Mouse (Mus musculus) C2C12 (cell line): Measurements from ENCODE around the gene Olfr112. TPM values are rescaled to one million over a fixed set of nuclear protein-coding genes. Genes with fewer than 3 reads are reported as not detected.
"Not testable (repeated sequence)": the region's sequence is repeated elsewhere in the genome, so short reads cannot be mapped to it uniquely, and the experiment has no call there.

Experiments
- H3K27me3 ChIP-seq: one replicate; pipeline ENCODE4 v1.6.1; 2011; ENCODE audit not compliant: control insufficient read depth, insufficient read depth, insufficient read length
- H3K36me3 ChIP-seq: one replicate; pipeline ENCODE4 v1.6.1; 2011; ENCODE audit not compliant: control insufficient read depth, insufficient read depth
- H3K4me3 ChIP-seq: one replicate; pipeline ENCODE4 v1.5.1; 2011; ENCODE audit warnings: mild to moderate bottlenecking, control low read depth; ENCODE audit not compliant: poor library complexity, insufficient read depth, severe bottlenecking
- H3K79me2 ChIP-seq: one replicate; pipeline ENCODE4 v1.6.1; 2011; ENCODE audit not compliant: control insufficient read depth, insufficient read depth
- H3K79me3 ChIP-seq: one replicate; pipeline ENCODE4 v1.6.1; 2011; ENCODE audit warnings: low read depth, control low read depth
- H3ac ChIP-seq: one replicate; pipeline ENCODE3; 2011; ENCODE audit warnings: low read depth; ENCODE audit not compliant: control insufficient read depth, insufficient read length
- CEBPB ChIP-seq: IDR thresholded peaks from one replicate; pipeline ENCODE4 v1.6.1; 2011; ENCODE audit warnings: low read depth, mild to moderate bottlenecking, control low read depth, moderate library complexity
- CTCF ChIP-seq: IDR thresholded peaks from one replicate; pipeline ENCODE4 v1.5.1; 2011; ENCODE audit not compliant: control insufficient read depth, insufficient read depth, insufficient read length
- FOSL1 ChIP-seq: IDR thresholded peaks from one replicate; pipeline ENCODE4 v1.8.0; 2011; ENCODE audit warnings: mild to moderate bottlenecking, low read length; ENCODE audit not compliant: poor library complexity, insufficient read depth, severe bottlenecking
- MAX ChIP-seq: IDR thresholded peaks from one replicate; pipeline ENCODE4 v1.6.1; 2011; ENCODE audit warnings: mild to moderate bottlenecking, control low read depth
- MYOD1 ChIP-seq: IDR thresholded peaks from one replicate; pipeline ENCODE4 v1.6.1; 2011; ENCODE audit warnings: low read depth; ENCODE audit not compliant: control insufficient read depth, insufficient read length
- MYOG ChIP-seq: IDR thresholded peaks from one replicate; pipeline ENCODE4 v1.6.1; 2011; ENCODE audit not compliant: control insufficient read depth, insufficient read length; ENCODE audit errors: extremely low read depth
- USF1 ChIP-seq: IDR thresholded peaks from one replicate; pipeline ENCODE4 v1.6.1; 2011; ENCODE audit warnings: low read depth, mild to moderate bottlenecking, control low read depth, moderate library complexity
- polyA plus RNA-seq: library from polyadenylated mRNA; unstranded; fragments of >200 nt; fragmentation: generic; extraction: Trizol; gene quantifications from one replicate; pipeline ENCODE4 v1.2.1, GENCODE M21; 2012; ENCODE audit warnings: missing spikeins

Gene Olfr112
- polyA plus RNA-seq, 1 experiment, result not detected

DNA sequence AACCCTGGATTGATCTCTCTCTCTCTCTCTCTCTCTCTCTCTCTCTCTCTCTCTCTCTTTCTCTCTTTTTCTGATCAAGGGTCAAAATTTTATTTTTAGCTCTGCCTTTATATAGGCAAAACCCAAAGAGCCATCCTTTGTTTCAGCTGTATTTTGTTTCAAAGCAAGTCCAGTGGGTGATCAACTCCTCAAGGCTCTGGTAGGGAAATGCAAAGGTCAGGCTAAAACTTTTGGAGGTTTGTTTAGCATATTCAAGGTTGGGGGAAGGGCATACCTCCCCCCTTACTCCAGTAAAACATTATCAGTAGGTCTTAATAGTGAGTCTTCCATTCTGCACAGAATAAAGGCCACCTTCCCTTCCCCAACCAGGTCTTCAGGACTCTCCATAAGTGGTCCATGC is 34.1 kb downstream of the Olfr112 start:
- H3K79me2 ChIP-seq, result no peaks in the 10 kb centered on the region
- TF ChIP-seq MYOD1, result no peak
- TF ChIP-seq FOSL1, result no peak
- no peak for TF ChIP-seq CEBPB
- no peak for TF ChIP-seq MAX
- TF ChIP-seq USF1, result no peak
- TF ChIP-seq MYOG, result no peak
- TF ChIP-seq CTCF, result no peak
- H3K27me3 ChIP-seq, result no peaks in the 10 kb centered on the region
- H3K4me3 ChIP-seq, result no peak overlapping the region
- H3ac ChIP-seq, result no peak overlapping the region
- H3K79me3 ChIP-seq, result no peaks in the 10 kb centered on the region
- no peaks in the 10 kb centered on the region for H3K36me3 ChIP-seq

DNA sequence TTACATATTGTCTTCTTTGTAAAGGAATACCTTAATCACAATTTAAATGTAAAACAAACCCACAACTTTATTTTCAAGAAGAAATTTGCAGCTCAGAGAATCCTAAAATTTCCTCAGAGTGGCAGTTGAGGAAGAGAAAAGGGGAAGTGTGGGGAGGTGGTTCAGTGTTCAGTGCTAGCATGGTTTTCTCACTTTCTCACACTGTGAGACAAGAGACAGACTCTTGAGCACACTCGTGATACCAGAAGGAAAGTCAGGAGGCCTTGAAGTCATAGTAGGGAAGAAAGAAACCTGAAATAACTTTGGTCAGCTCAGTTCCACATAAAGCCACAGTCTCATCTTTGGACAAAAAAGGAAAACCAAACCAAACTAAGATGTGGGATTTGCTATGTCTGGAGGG is 43.8 kb downstream of the Olfr112 start:
- H3K27me3 ChIP-seq, H3ac ChIP-seq, H3K36me3 ChIP-seq: not testable (repeated sequence)

DNA sequence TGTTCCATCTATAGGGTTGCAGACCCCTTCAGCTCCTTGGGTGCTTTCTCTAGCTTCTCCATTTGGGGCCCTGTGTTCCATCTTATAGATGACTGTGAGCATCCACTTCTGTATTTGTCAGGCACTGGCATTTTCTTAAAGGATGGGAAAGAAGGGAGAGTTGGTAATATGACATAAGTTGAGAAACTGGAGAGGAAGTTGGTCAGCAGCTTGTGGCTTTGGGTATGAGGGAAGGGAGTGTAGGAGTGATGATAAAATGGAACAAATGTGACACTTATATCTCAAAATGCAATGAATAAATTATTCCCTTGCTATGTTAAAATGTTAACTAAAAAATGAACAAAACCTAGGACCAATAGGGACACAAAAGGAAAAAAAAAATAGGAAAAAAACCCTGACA is 44.6 kb downstream of the Olfr112 start:
- H3K27me3 ChIP-seq, H3K36me3 ChIP-seq, H3ac ChIP-seq, H3K79me3 ChIP-seq, H3K4me3 ChIP-seq, H3K79me2 ChIP-seq: not testable (repeated sequence)

More for the DNA sequence above, 43.8 kb downstream of the Olfr112 start:
- not testable (repeated sequence) for H3K79me2 ChIP-seq, H3K79me3 ChIP-seq, H3K4me3 ChIP-seq

Other genes starting within 250 kb of the Olfr112 start
- not detected for gene Olfr103, start 229.8 kb downstream of the Olfr112 start, polyA plus RNA-seq
- gene Olfr104-ps, start 209.9 kb downstream of the Olfr112 start, polyA plus RNA-seq, result not detected
- not detected for gene Olfr105-ps, start 190.4 kb downstream of the Olfr112 start, polyA plus RNA-seq
- gene Olfr106-ps, start 179.1 kb downstream of the Olfr112 start, polyA plus RNA-seq, result not detected
- gene Olfr107, start 170.2 kb downstream of the Olfr112 start, polyA plus RNA-seq, result not detected
- not detected for gene Olfr108, start 124.0 kb downstream of the Olfr112 start, polyA plus RNA-seq
- not detected for gene Olfr109, start 110.5 kb downstream of the Olfr112 start, polyA plus RNA-seq
- not detected for gene H2-M2, start 85.9 kb downstream of the Olfr112 start, polyA plus RNA-seq
- gene Olfr110, start 77.0 kb downstream of the Olfr112 start, polyA plus RNA-seq, result not detected
- gene Olfr111, start 61.4 kb downstream of the Olfr112 start, polyA plus RNA-seq, result not detected
- gene Olfr113, start 8.2 kb upstream of the Olfr112 start, polyA plus RNA-seq, result not detected
- gene Olfr114, start 23.3 kb upstream of the Olfr112 start, polyA plus RNA-seq, result not detected
- not detected for gene Olfr115, start 57.7 kb upstream of the Olfr112 start, polyA plus RNA-seq
- not detected for gene Olfr116, start 57.7 kb upstream of the Olfr112 start, polyA plus RNA-seq
- gene Olfr117, start 94.3 kb upstream of the Olfr112 start, polyA plus RNA-seq, result not detected
- gene Olfr118, start 97.5 kb upstream of the Olfr112 start, polyA plus RNA-seq, result not detected
- not detected for gene Olfr119, start 127.1 kb upstream of the Olfr112 start, polyA plus RNA-seq
- not detected for gene Olfr120, start 152.4 kb upstream of the Olfr112 start, polyA plus RNA-seq
- gene Olfr121, start 179.4 kb upstream of the Olfr112 start, polyA plus RNA-seq, result not detected
- gene Olfr122, start 199.2 kb upstream of the Olfr112 start, polyA plus RNA-seq, result not detected
- gene Olfr123, start 224.1 kb upstream of the Olfr112 start, polyA plus RNA-seq, result not detected
- gene Olfr124, start 230.4 kb upstream of the Olfr112 start, polyA plus RNA-seq, result not detected